23 mouse cellular contexts compared by ENCODE assay signal in genomic region chr3:89516321-89516720, GRCm38 (mm10). TPM values are rescaled to one million over a fixed set of nuclear protein-coding genes. Genes with fewer than 3 reads are reported as not detected.
DNase-seq lines count a peak whose midpoint lies in the region; ATAC-seq and TF ChIP-seq lines count a peak whose summit lies in the region.
"Had no signal": no experiment of that assay in that cellular context is flagged by ENCODE, and none has a peak within 500 bp of the region (broad histone marks: within the 10 kb centered on the region; RNA-seq: fewer than 3 reads in every experiment).

No protein-coding gene starts in this region.

- H3K4me3 ChIP-seq in forebrain, postnatal 0 days (ENCODE audit: low read depth, low read length): no peak overlapping the region
- H3K4me3 ChIP-seq in forebrain, embryonic 10.5 days: no peak overlapping the region
- H3K4me3 ChIP-seq in layer of hippocampus, adult 2 months: no peak overlapping the region
- no peak overlapping the region for H3K4me3 ChIP-seq in testis, adult 2 months (ENCODE audit: control insufficient read depth, low read depth, low read length)
- H3K4me3 ChIP-seq: embryonic facial prominence, embryonic 12.5 days; erythroblast, embryonic 14.5 days; midbrain, embryonic 12.5 days; stomach, embryonic 15.5 days had no signal

- TF ChIP-seq POLR2A in testis, adult 2 months (IDR thresholded peaks at IDR 0.05; ENCODE audit: control insufficient read depth, low read depth, low read length): no peak

- no peak overlapping the region for H3K27ac ChIP-seq in forebrain, postnatal 0 days (ENCODE audit: low read depth, low read length)
- H3K27ac ChIP-seq in forebrain, embryonic 10.5 days: no peak overlapping the region
- H3K27ac ChIP-seq in layer of hippocampus, adult 2 months: no peak overlapping the region
- no peak overlapping the region for H3K27ac ChIP-seq in testis, adult 2 months (ENCODE audit: control insufficient read depth, insufficient read depth, low read depth, low read length)
- H3K27ac ChIP-seq: embryonic facial prominence, embryonic 12.5 days; midbrain, embryonic 12.5 days; stomach, embryonic 15.5 days had no signal

- H3K4me2 ChIP-seq in forebrain, postnatal 0 days (ENCODE audit: low read depth): no peak overlapping the region
- H3K4me2 ChIP-seq: embryonic facial prominence, embryonic 12.5 days; heart, embryonic 11.5 days; midbrain, embryonic 12.5 days; stomach, embryonic 15.5 days had no signal

- ATAC-seq in forebrain, postnatal 0 days: no peak
- ATAC-seq: forebrain, embryonic 14.5 days; inflammation-experienced regulatory T-cells, adult 6 months had no signal

- 0 out of 2 replicates have a peak, but pooled peaks cover 4% of the 10 kb centered on the region for H3K4me1 ChIP-seq in forebrain, postnatal 0 days (ENCODE audit: insufficient read depth)
- H3K4me1 ChIP-seq in forebrain, embryonic 10.5 days: peaks cover 26% of the 10 kb centered on the region
- H3K4me1 ChIP-seq in testis, adult 2 months (ENCODE audit: control insufficient read depth, insufficient read depth, low read length): peaks cover 17% of the 10 kb centered on the region

- no peaks in the 10 kb centered on the region for H3K27me3 ChIP-seq in forebrain, postnatal 0 days (ENCODE audit: insufficient read depth, low read length)
- H3K27me3 ChIP-seq in forebrain, embryonic 10.5 days (ENCODE audit: poor library complexity, severe bottlenecking): peaks cover 38% of the 10 kb centered on the region
- H3K27me3 ChIP-seq in testis, adult 2 months (ENCODE audit: control insufficient read depth, insufficient read depth, low read length): no peaks in the 10 kb centered on the region

- peak; percentile 55 for TF ChIP-seq CTCF in forebrain, postnatal 0 days (IDR thresholded peaks at IDR 0.05; ENCODE audit: low read depth)
- TF ChIP-seq CTCF in layer of hippocampus, adult 2 months (conservative IDR thresholded peaks at IDR 0.05): peak; percentile 62
- TF ChIP-seq CTCF in testis, adult 2 months (IDR thresholded peaks at IDR 0.05; ENCODE audit: control insufficient read depth, insufficient read depth, insufficient replicate concordance, low read depth, low read length): peak; percentile 57; the same call in 1 of the 2 replicates

- H3K36me3 ChIP-seq in forebrain, postnatal 0 days (ENCODE audit: insufficient read depth): no peaks in the 10 kb centered on the region
- H3K36me3 ChIP-seq in forebrain, embryonic 10.5 days (replicated peaks): no peaks in the 10 kb centered on the region
- H3K36me3 ChIP-seq in testis, adult 2 months (ENCODE audit: control insufficient read depth, insufficient read depth, low read length): no peaks in the 10 kb centered on the region
- H3K36me3 ChIP-seq: embryonic facial prominence, embryonic 12.5 days; midbrain, embryonic 12.5 days; stomach, embryonic 15.5 days had no signal

- DNase-seq in forebrain, postnatal 0 days: no peak
- no peak for DNase-seq in forebrain, embryonic 10.5 days (ENCODE audit: extremely low spot score, low spot score)
- no peak for DNase-seq in layer of hippocampus, adult 2 months (ENCODE audit: low spot score in 2 of 2)
- DNase-seq in layer of hippocampus, postnatal 10 days (ENCODE audit: low spot score in 2 of 2): no peak
- no peak for DNase-seq in testis, postnatal 10 days (ENCODE audit: low spot score)
- DNase-seq in right cerebral cortex, postnatal 14 days: no peak
- DNase-seq in spleen, postnatal 10 days (ENCODE audit: low spot score in 2 of 2): no peak
- DNase-seq: adrenal gland, adult 8-10 months; cerebellum, adult 9-11 months; heart, postnatal 10 days; left cerebral cortex, postnatal 4 days; lung, postnatal 10 days; right cerebral cortex, postnatal 25 days; thymus, postnatal 14 days had no signal

- no peak overlapping the region for H3K9ac ChIP-seq in forebrain, postnatal 0 days
- H3K9ac ChIP-seq: embryonic facial prominence, embryonic 12.5 days; midbrain, embryonic 12.5 days; stomach, embryonic 15.5 days had no signal

- no peaks in the 10 kb centered on the region for H3K9me3 ChIP-seq in forebrain, postnatal 0 days (ENCODE audit: low read length)
- H3K9me3 ChIP-seq in forebrain, embryonic 10.5 days: peaks cover 14% of the 10 kb centered on the region; the same call in 1 of the 2 replicates
- H3K9me3 ChIP-seq: embryonic facial prominence, embryonic 12.5 days; stomach, embryonic 15.5 days had no signal

- WGBS in forebrain, postnatal 0 days: 91% methylated on average over 5 of the region's 5 CpGs
- 89% methylated on average over 5 of the region's 5 CpGs for WGBS in forebrain, embryonic 10.5 days

RNA-seq across cellular contexts. Expression of gene Kcnn3, which starts 3.6 kb away (rescaled TPM):
- 11.5 and 13.6 TPM in 2 replicates for total RNA-seq in forebrain, postnatal 0 days (2014; rRNA removed)
- polyA plus RNA-seq in forebrain, postnatal 0 days (2015; fragmentation: Nextera tagmentation; extraction: Ambion mirVana): 3.0 and 5.1 TPM in 2 replicates
- polyA plus RNA-seq in forebrain, embryonic 10.5 days (2016; fragmentation: Nextera tagmentation; extraction: Ambion mirVana): 0.81 and 0.92 TPM in 2 replicates
- total RNA-seq in layer of hippocampus, adult 2 months (2021): 10 to 100 TPM; 25.6 to 29.1 TPM
- 10 to 100 TPM; 28.5 to 30.3 TPM for total RNA-seq in layer of hippocampus, postnatal 10 days (2021)
- 1.7 and 2.3 TPM in 2 replicates for polyA plus RNA-seq in testis, adult 2 months (2012; rRNA removed)
- total RNA-seq: megakaryocyte progenitor cell, adult 5-6 weeks had no signal
- polyA plus RNA-seq: inflammation-experienced regulatory T-cells, adult 6 months had no signal
